Mouse (Mus musculus): ENCODE data around the gene Serpini1.

GRCm38 (mm10) chr3:75584898-75585297 lies 27.6 kb downstream of the Serpini1 start:
- no peak for TF ChIP-seq CTCF (IDR thresholded peaks at IDR 0.05; ENCODE audit: extremely low read depth, insufficient read length, insufficient replicate concordance, low read depth, low read length)
- no peak for TF ChIP-seq POLR2A (IDR thresholded peaks at IDR 0.05; ENCODE audit: low read depth, low read length)

Data from small intestine, adult 2 months (tissue).